Mouse (Mus musculus) intestine, embryonic 15.5 days (tissue): ENCODE results near the gene Slc6a5. TPM values are rescaled to one million over a fixed set of nuclear protein-coding genes. Genes with fewer than 3 reads are reported as not detected.
"Not testable (repeated sequence)": the region's sequence is repeated elsewhere in the genome, so short reads cannot be mapped to it uniquely, and the experiment has no call there.

Experiments
- ATAC-seq: fragments of 200-750 bp; cut with Nextera tagmentation; 2 replicates; pipeline ENCODE4 v1.8.0; 2017; ENCODE audit warnings: moderate TSS enrichment, moderate library complexity
- H3K27ac ChIP-seq: fragments of 300-500 bp; sonication (generic); 2 replicates; pipeline ENCODE4 v1.5.1; 2015; ENCODE audit warnings: mild to moderate bottlenecking, inconsistent platforms
- H3K27me3 ChIP-seq: fragments of 300-500 bp; sonication (generic); replicated peaks from 2 replicates; pipeline ENCODE4 v1.6.1; 2015; ENCODE audit warnings: inconsistent platforms
- H3K36me3 ChIP-seq: fragments of 300-500 bp; sonication (generic); 2 replicates; pipeline ENCODE4 v1.6.1; 2015; ENCODE audit warnings: inconsistent platforms
- H3K4me1 ChIP-seq: fragments of 300-500 bp; sonication (generic); replicated peaks from 2 replicates; pipeline ENCODE4 v1.6.1; 2015; ENCODE audit warnings: inconsistent platforms
- H3K4me2 ChIP-seq: fragments of 300-500 bp; sonication (generic); replicated peaks from 2 replicates; pipeline ENCODE4 v1.6.1; 2015; ENCODE audit warnings: mild to moderate bottlenecking, inconsistent platforms
- H3K4me3 ChIP-seq: fragments of 300-500 bp; sonication (generic); replicated peaks from 2 replicates; pipeline ENCODE4 v1.5.1; 2015; ENCODE audit warnings: inconsistent platforms
- H3K9ac ChIP-seq: fragments of 300-500 bp; sonication (generic); 2 replicates; pipeline ENCODE4 v1.6.1; 2015; ENCODE audit warnings: inconsistent platforms
- H3K9me3 ChIP-seq: fragments of 300-500 bp; sonication (generic); 2 replicates; pipeline ENCODE4 v1.6.1; 2016; ENCODE audit warnings: inconsistent platforms
- WGBS: fragments of 180-500 bp; shearing (Covaris S2); methylation state at CpG from one replicate; pipeline ENCODE4 v1.1.7; 2015; 5-methylcytosine and 5-hydroxymethylcytosine counted together
- polyA plus RNA-seq: library from polyadenylated mRNA; unstranded; fragments of >200 nt; fragmentation: Nextera tagmentation; extraction: Ambion mirVana; gene quantifications from 2 replicates; pipeline ENCODE4 v1.2.1, GENCODE M21; 2015

Slc6a5 gene
- polyA plus RNA-seq, 1 experiment from 2014 or later: not detected

- H3K27ac ChIP-seq: no peak overlapping the region
These were observed 5.5 kb downstream of the Slc6a5 start for GRCm38 (mm10) chr7:49915471-49915870.

GRCm38 (mm10) chr7:49919494-49919893 is 9.5 kb downstream of the Slc6a5 start:
- H3K4me1 ChIP-seq: 0 out of 2 replicates have a peak, but pooled peaks cover 3% of the 10 kb centered on the region
- H3K4me3 ChIP-seq: no peak overlapping the region
- no peak overlapping the region for H3K4me2 ChIP-seq
- no peaks in the 10 kb centered on the region for H3K9me3 ChIP-seq
- ATAC-seq: no peak
- no peak overlapping the region for H3K9ac ChIP-seq
- no peaks in the 10 kb centered on the region for H3K36me3 ChIP-seq
- peaks cover 38% of the 10 kb centered on the region for H3K27me3 ChIP-seq
- H3K27ac ChIP-seq: no peak overlapping the region
- 86% methylated on average over 4 of the region's 4 CpGs for WGBS

More at GRCm38 (mm10) chr7:49915471-49915870, 5.5 kb downstream of the Slc6a5 start:
- H3K9ac ChIP-seq: no peak overlapping the region
- no peak for ATAC-seq
- H3K36me3 ChIP-seq: no peaks in the 10 kb centered on the region
- H3K4me1 ChIP-seq: no peaks in the 10 kb centered on the region
- no peak overlapping the region for H3K4me3 ChIP-seq
- peaks cover 75% of the 10 kb centered on the region for H3K27me3 ChIP-seq
- no peak overlapping the region for H3K4me2 ChIP-seq
- H3K9me3 ChIP-seq: no peaks in the 10 kb centered on the region
- 1% methylated on average over 11 of the region's 11 CpGs for WGBS

- WGBS: 75% methylated on average over 4 of the region's 4 CpGs
These were observed 10.8 kb downstream of the Slc6a5 start for GRCm38 (mm10) chr7:49920751-49921150.

GRCm38 (mm10) chr7:49922928-49923327 is 13.0 kb downstream of the Slc6a5 start:
- Histone ChIP-seq H3K36me3 (no peaks in the 10 kb centered on the region), H3K9ac (no peak overlapping the region), H3K4me2 (no peak overlapping the region), H3K4me1 (0 out of 2 replicates have a peak, but pooled peaks cover 3% of the 10 kb centered on the region), H3K4me3 (no peak overlapping the region), H3K27me3 (peaks cover 6% of the 10 kb centered on the region), H3K9me3 (no peaks in the 10 kb centered on the region), H3K27ac (no peak overlapping the region)
- 48% methylated on average over 4 of the region's 4 CpGs for WGBS
- ATAC-seq: peak; percentile 55; the same call in 1 of the 2 replicates

More at GRCm38 (mm10) chr7:49920751-49921150, 10.8 kb downstream of the Slc6a5 start:
- H3K36me3 ChIP-seq: no peaks in the 10 kb centered on the region
- H3K4me1 ChIP-seq: 0 out of 2 replicates have a peak, but pooled peaks cover 3% of the 10 kb centered on the region
- no peaks in the 10 kb centered on the region for H3K9me3 ChIP-seq
- H3K27me3 ChIP-seq: peaks cover 26% of the 10 kb centered on the region
- H3K4me3 ChIP-seq: no peak overlapping the region
- no peak overlapping the region for H3K27ac ChIP-seq
- no peak overlapping the region for H3K4me2 ChIP-seq
- H3K9ac ChIP-seq: no peak overlapping the region
- no peak for ATAC-seq

- H3K27ac ChIP-seq: no peak overlapping the region
- no peaks in the 10 kb centered on the region for H3K36me3 ChIP-seq
- no peak overlapping the region for H3K4me3 ChIP-seq
- 0 out of 2 replicates have a peak, but pooled peaks cover 3% of the 10 kb centered on the region for H3K4me1 ChIP-seq
- 0 out of 2 replicates have a peak overlapping the region, but pooled peaks have one; percentile 24 for H3K4me2 ChIP-seq
- no peaks in the 10 kb centered on the region for H3K9me3 ChIP-seq
- WGBS: under 1% methylated on average over 13 of the region's 13 CpGs
- peak; percentile 90 for ATAC-seq
- 0 out of 2 replicates have a peak, but pooled peaks cover 2% of the 10 kb centered on the region for H3K27me3 ChIP-seq
- no peak overlapping the region for H3K9ac ChIP-seq
These were observed 13.4 kb downstream of the Slc6a5 start for GRCm38 (mm10) chr7:49923376-49923775.

- H3K4me2 ChIP-seq: no peak overlapping the region
- H3K27ac ChIP-seq: no peak overlapping the region
- no peak overlapping the region for H3K4me3 ChIP-seq
- no peak overlapping the region for H3K9ac ChIP-seq
- no peaks in the 10 kb centered on the region for H3K4me1 ChIP-seq
- no peaks in the 10 kb centered on the region for H3K9me3 ChIP-seq
- WGBS: 54% methylated on average over 3 of the region's 3 CpGs
- H3K36me3 ChIP-seq: no peaks in the 10 kb centered on the region
- peak; percentile 49; the same call in 1 of the 2 replicates for ATAC-seq
- no peaks in the 10 kb centered on the region for H3K27me3 ChIP-seq
These were observed 18.6 kb downstream of the Slc6a5 start for GRCm38 (mm10) chr7:49928571-49928970.

GRCm38 (mm10) chr7:49929999-49930398 is 20.1 kb downstream of the Slc6a5 start:
- H3K27ac ChIP-seq: no peak overlapping the region
- H3K4me1 ChIP-seq: no peaks in the 10 kb centered on the region
- H3K4me2 ChIP-seq: no peak overlapping the region
- WGBS: 70% methylated on average over 4 of the region's 4 CpGs
- H3K9ac ChIP-seq: no peak overlapping the region
- no peaks in the 10 kb centered on the region for H3K27me3 ChIP-seq
- no peak overlapping the region for H3K4me3 ChIP-seq
- H3K9me3 ChIP-seq: no peaks in the 10 kb centered on the region
- no peaks in the 10 kb centered on the region for H3K36me3 ChIP-seq
- no peak for ATAC-seq

GRCm38 (mm10) chr7:49933386-49934115 is 23.6 kb downstream of the Slc6a5 start:
- not testable (repeated sequence) for H3K4me1 ChIP-seq, H3K36me3 ChIP-seq, H3K27me3 ChIP-seq, H3K27ac ChIP-seq, H3K4me3 ChIP-seq, H3K9ac ChIP-seq, H3K4me2 ChIP-seq, H3K9me3 ChIP-seq, ATAC-seq
- WGBS: 82% methylated on average over 14 of the region's 14 CpGs

GRCm38 (mm10) chr7:49936821-49937220 is 26.9 kb downstream of the Slc6a5 start:
- 83% methylated on average over 3 of the region's 3 CpGs for WGBS
- ATAC-seq: no peak
- H3K27ac ChIP-seq: no peak overlapping the region

GRCm38 (mm10) chr7:49942023-49942422 is 32.1 kb downstream of the Slc6a5 start:
- 57% methylated on average over 3 of the region's 3 CpGs for WGBS
- Histone ChIP-seq H3K9ac (no peak overlapping the region), H3K36me3 (no peaks in the 10 kb centered on the region), H3K4me1 (no peaks in the 10 kb centered on the region), H3K27me3 (no peaks in the 10 kb centered on the region), H3K9me3 (no peaks in the 10 kb centered on the region), H3K4me2 (no peak overlapping the region), H3K4me3 (no peak overlapping the region), H3K27ac (no peak overlapping the region)
- ATAC-seq: no peak

More at GRCm38 (mm10) chr7:49936821-49937220, 26.9 kb downstream of the Slc6a5 start:
- Histone ChIP-seq H3K4me3 (no peak overlapping the region), H3K27me3 (no peaks in the 10 kb centered on the region), H3K36me3 (no peaks in the 10 kb centered on the region), H3K4me1 (no peaks in the 10 kb centered on the region), H3K4me2 (no peak overlapping the region), H3K9ac (no peak overlapping the region), H3K9me3 (no peaks in the 10 kb centered on the region)

GRCm38 (mm10) chr7:49942490-49942889 is 32.5 kb downstream of the Slc6a5 start:
- no peak overlapping the region for H3K4me2 ChIP-seq
- H3K4me3 ChIP-seq: no peak overlapping the region
- H3K27ac ChIP-seq: no peak overlapping the region
- 61% methylated on average over 5 of the region's 5 CpGs for WGBS
- no peak for ATAC-seq
- H3K27me3 ChIP-seq: no peaks in the 10 kb centered on the region
- no peak overlapping the region for H3K9ac ChIP-seq
- H3K9me3 ChIP-seq: no peaks in the 10 kb centered on the region
- H3K36me3 ChIP-seq: no peaks in the 10 kb centered on the region
- no peaks in the 10 kb centered on the region for H3K4me1 ChIP-seq

GRCm38 (mm10) chr7:49946691-49947090 is 36.7 kb downstream of the Slc6a5 start:
- ATAC-seq: no peak
- WGBS: 87% methylated on average over 9 of the region's 9 CpGs
- H3K36me3 ChIP-seq: no peaks in the 10 kb centered on the region
- no peak overlapping the region for H3K27ac ChIP-seq
- H3K9me3 ChIP-seq: no peaks in the 10 kb centered on the region
- no peak overlapping the region for H3K4me3 ChIP-seq
- H3K4me2 ChIP-seq: no peak overlapping the region
- H3K4me1 ChIP-seq: no peaks in the 10 kb centered on the region
- no peaks in the 10 kb centered on the region for H3K27me3 ChIP-seq
- H3K9ac ChIP-seq: no peak overlapping the region
